ENCODE assay signal across 8 mouse cellular contexts in genomic region chr11:116101931-116102381, GRCm38 (mm10). TPM values are rescaled to one million over a fixed set of nuclear protein-coding genes. Genes with fewer than 3 reads are reported as not detected.
DNase-seq lines count a peak whose midpoint lies in the region; ATAC-seq and TF ChIP-seq lines count a peak whose summit lies in the region.

No protein-coding gene starts in this region.

- TF ChIP-seq CTCF in lung, embryonic 14.5 days (IDR thresholded peaks at IDR 0.05; ENCODE audit: low read depth) = no peak

- H3K4me1 ChIP-seq in intestine, embryonic 16.5 days (ENCODE audit: control insufficient read depth, insufficient read depth, low read length) = peaks cover 65% of the 10 kb centered on the region
- peaks cover 41% of the 10 kb centered on the region for H3K4me1 ChIP-seq in lung, embryonic 14.5 days (ENCODE audit: insufficient read depth)

- WGBS in intestine, embryonic 16.5 days = 22% methylated on average over 11 of the region's 11 CpGs
- WGBS in lung, embryonic 14.5 days = 30% methylated on average over 11 of the region's 11 CpGs

- DNase-seq in urinary bladder, postnatal 14 days (ENCODE audit: low spot score) = peak; percentile 63
- DNase-seq in urinary bladder, postnatal 25 days (ENCODE audit: low spot score) = no peak
- DNase-seq in gastrocnemius, postnatal 25 days = peak; percentile 84
- peak; percentile 67 for DNase-seq in lung, embryonic 14.5 days
- DNase-seq in testis, postnatal 14 days (ENCODE audit: low spot score) = peak; percentile 61
- DNase-seq in frontal cortex, postnatal 36 days (ENCODE audit: low spot score in 2 of 2) = no peak
- no peak for DNase-seq in layer of hippocampus, adult 9-11 months

- H3K4me3 ChIP-seq in intestine, embryonic 16.5 days (ENCODE audit: low read length) = no peak overlapping the region
- H3K4me3 ChIP-seq in lung, embryonic 14.5 days (ENCODE audit: low read depth, low read length) = no peak overlapping the region

- H3K9me3 ChIP-seq in intestine, embryonic 16.5 days (ENCODE audit: control insufficient read depth, low read length) = no peaks in the 10 kb centered on the region
- no peaks in the 10 kb centered on the region for H3K9me3 ChIP-seq in lung, embryonic 14.5 days (ENCODE audit: low read depth, low read length)

- H3K27ac ChIP-seq in intestine, embryonic 16.5 days (ENCODE audit: low read length) = peak overlapping the region; percentile 91
- peak overlapping the region; percentile 91 for H3K27ac ChIP-seq in lung, embryonic 14.5 days (ENCODE audit: low read depth)

- H3K27me3 ChIP-seq in intestine, embryonic 16.5 days (replicated peaks; ENCODE audit: control insufficient read depth, insufficient read depth, low read length) = no peaks in the 10 kb centered on the region
- H3K27me3 ChIP-seq in lung, embryonic 14.5 days (ENCODE audit: insufficient read depth, low read length) = peaks cover 4% of the 10 kb centered on the region

- H3K36me3 ChIP-seq in intestine, embryonic 16.5 days (ENCODE audit: control insufficient read depth, insufficient read depth, low read length) = no peaks in the 10 kb centered on the region
- no peaks in the 10 kb centered on the region for H3K36me3 ChIP-seq in lung, embryonic 14.5 days (ENCODE audit: insufficient read depth)

- peak overlapping the region; percentile 35 for H3K4me2 ChIP-seq in intestine, embryonic 16.5 days (ENCODE audit: low read depth, low read length)
- peak overlapping the region; percentile 32; the same call in 1 of the 2 replicates for H3K4me2 ChIP-seq in lung, embryonic 14.5 days

- peak overlapping the region; percentile 60 for H3K9ac ChIP-seq in intestine, embryonic 16.5 days (ENCODE audit: low read depth, low read length)
- H3K9ac ChIP-seq in lung, embryonic 14.5 days = peak overlapping the region; percentile 42; the same call in 1 of the 2 replicates

- peak; percentile 42 for ATAC-seq in intestine, embryonic 16.5 days
- peak; percentile 45 for ATAC-seq in lung, embryonic 14.5 days (ENCODE audit: insufficient read depth)

RNA-seq across cellular contexts. Expression of gene Wbp2, which starts 15.2 kb away (rescaled TPM):
- 10 to 100 TPM; 58.1 to 64.4 TPM for total RNA-seq in gastrocnemius, postnatal 25 days (2021)
- polyA plus RNA-seq in intestine, embryonic 16.5 days (2015; fragmentation: Nextera tagmentation; extraction: Ambion mirVana) = 135 and 160 TPM in 2 replicates
- 66.5 and 69.8 TPM in 2 replicates for polyA plus RNA-seq in lung, embryonic 14.5 days (2014; fragmentation: Nextera tagmentation; extraction: Ambion mirVana)

RNA-seq across cellular contexts. Expression of gene Unc13d, which starts 24.2 kb away (rescaled TPM):
- under 1 TPM; 0.16 to 0.38 TPM for total RNA-seq in gastrocnemius, postnatal 25 days (2021)
- polyA plus RNA-seq in intestine, embryonic 16.5 days (2015; fragmentation: Nextera tagmentation; extraction: Ambion mirVana) = 6.4 and 7.5 TPM in 2 replicates
- polyA plus RNA-seq in lung, embryonic 14.5 days (2014; fragmentation: Nextera tagmentation; extraction: Ambion mirVana) = 2.5 and 3.3 TPM in 2 replicates

RNA-seq across cellular contexts. Expression of gene Trim47, which starts 25.1 kb away (rescaled TPM):
- 10 to 100 TPM in 1 of 2 experiments, 1 to 10 TPM in 1; 7.9 to 14.5 TPM for total RNA-seq in gastrocnemius, postnatal 25 days (2021)
- 13.9 and 14.7 TPM in 2 replicates for polyA plus RNA-seq in intestine, embryonic 16.5 days (2015; fragmentation: Nextera tagmentation; extraction: Ambion mirVana)
- polyA plus RNA-seq in lung, embryonic 14.5 days (2014; fragmentation: Nextera tagmentation; extraction: Ambion mirVana) = 12.7 and 13.2 TPM in 2 replicates

RNA-seq across cellular contexts. Expression of gene Trim65, which starts 29.0 kb away (rescaled TPM):
- 1 to 10 TPM; 5.1 to 5.4 TPM for total RNA-seq in gastrocnemius, postnatal 25 days (2021)
- 7.7 and 9.3 TPM in 2 replicates for polyA plus RNA-seq in intestine, embryonic 16.5 days (2015; fragmentation: Nextera tagmentation; extraction: Ambion mirVana)
- polyA plus RNA-seq in lung, embryonic 14.5 days (2014; fragmentation: Nextera tagmentation; extraction: Ambion mirVana) = 3.7 and 3.9 TPM in 2 replicates

RNA-seq across cellular contexts. Expression of gene Mrpl38, which starts 36.7 kb away (rescaled TPM):
- total RNA-seq in gastrocnemius, postnatal 25 days (2021) = 10 to 100 TPM; 48.7 to 50.8 TPM
- 104 and 110 TPM in 2 replicates for polyA plus RNA-seq in intestine, embryonic 16.5 days (2015; fragmentation: Nextera tagmentation; extraction: Ambion mirVana)
- polyA plus RNA-seq in lung, embryonic 14.5 days (2014; fragmentation: Nextera tagmentation; extraction: Ambion mirVana) = 89.3 and 91.9 TPM in 2 replicates

Comparison
In these comparisons a context has a peak if more than half of its experiments do, and no peak if none do; other contexts are left out.
1. DNase-seq: peak in urinary bladder, postnatal 14 days (single experiment), gastrocnemius, postnatal 25 days (single experiment), lung, embryonic 14.5 days (single experiment) and testis, postnatal 14 days (single experiment); none in urinary bladder, postnatal 25 days (single experiment), frontal cortex, postnatal 36 days (0 of 2) and layer of hippocampus, adult 9-11 months (single experiment).